Mouse (Mus musculus) induced T-regulatory cell, adult 2 months (primary cell): Measurements from ENCODE around the gene Bag6.

Experiments used
- DNase-seq: peaks from one replicate; pipeline ENCODE4 v3.0.0-alpha.2; 2012; ENCODE audit warnings: low read depth

The Bag6 gene

GRCm38 (mm10) chr17:35134801-35135590, at the start of gene Bag6:
Bag6 (plus strand) TSS chr17:35135178.
- DNase-seq: peak; percentile 98

GRCm38 (mm10) chr17:35085208-35085865, 49.6 kb upstream of the Bag6 start, which contains the start of gene Ly6g6f:
Ly6g6f (minus strand) TSS chr17:35085610.
- DNase-seq: no peak

GRCm38 (mm10) chr17:35088151-35088550, 46.8 kb upstream of the Bag6 start:
- DNase-seq: peak; percentile 47

- DNase-seq: peak; percentile 96
These were observed 45.9 kb upstream of the Bag6 start, which contains the start of gene Abhd16a for GRCm38 (mm10) chr17:35088825-35089644. Abhd16a (plus strand) TSS chr17:35089263.

DNA sequence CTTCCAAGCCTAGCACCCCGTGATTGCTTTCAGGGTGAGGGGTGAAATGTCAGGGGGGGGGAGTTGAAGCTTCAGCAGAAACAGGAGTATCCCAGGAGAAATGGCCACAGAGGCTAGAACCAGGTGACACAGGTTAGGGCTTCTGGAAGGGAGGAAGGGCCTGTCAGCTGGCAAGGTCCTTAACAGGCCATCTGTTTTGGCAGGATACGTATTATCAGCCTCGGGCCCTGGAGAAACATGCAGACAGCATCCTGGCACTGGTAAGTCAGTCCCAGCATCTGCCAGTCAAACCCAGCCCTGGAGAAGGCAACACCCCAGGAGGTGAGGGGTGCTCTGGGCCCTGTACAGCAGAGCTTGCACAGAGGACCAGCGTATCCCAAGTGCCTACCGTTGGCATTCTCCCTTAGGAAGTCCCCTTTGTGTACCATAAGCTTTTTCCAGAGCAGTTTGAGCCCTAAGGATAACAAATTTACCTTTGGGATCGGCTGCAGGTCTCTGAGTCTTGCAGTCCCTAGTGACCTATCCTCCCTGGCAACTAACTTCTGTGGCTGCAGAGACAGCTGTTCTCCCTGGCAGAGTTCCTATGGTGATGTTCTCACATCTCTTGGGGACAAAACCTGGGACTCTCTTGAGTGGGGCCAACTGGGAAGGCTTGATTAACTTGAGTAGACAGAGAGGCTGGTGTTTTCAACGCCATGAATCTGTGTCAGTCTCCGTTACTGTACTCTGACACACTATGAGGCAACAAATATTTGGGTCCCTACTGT, 44.6 kb upstream of the Bag6 start:
- no peak for DNase-seq

DNA sequence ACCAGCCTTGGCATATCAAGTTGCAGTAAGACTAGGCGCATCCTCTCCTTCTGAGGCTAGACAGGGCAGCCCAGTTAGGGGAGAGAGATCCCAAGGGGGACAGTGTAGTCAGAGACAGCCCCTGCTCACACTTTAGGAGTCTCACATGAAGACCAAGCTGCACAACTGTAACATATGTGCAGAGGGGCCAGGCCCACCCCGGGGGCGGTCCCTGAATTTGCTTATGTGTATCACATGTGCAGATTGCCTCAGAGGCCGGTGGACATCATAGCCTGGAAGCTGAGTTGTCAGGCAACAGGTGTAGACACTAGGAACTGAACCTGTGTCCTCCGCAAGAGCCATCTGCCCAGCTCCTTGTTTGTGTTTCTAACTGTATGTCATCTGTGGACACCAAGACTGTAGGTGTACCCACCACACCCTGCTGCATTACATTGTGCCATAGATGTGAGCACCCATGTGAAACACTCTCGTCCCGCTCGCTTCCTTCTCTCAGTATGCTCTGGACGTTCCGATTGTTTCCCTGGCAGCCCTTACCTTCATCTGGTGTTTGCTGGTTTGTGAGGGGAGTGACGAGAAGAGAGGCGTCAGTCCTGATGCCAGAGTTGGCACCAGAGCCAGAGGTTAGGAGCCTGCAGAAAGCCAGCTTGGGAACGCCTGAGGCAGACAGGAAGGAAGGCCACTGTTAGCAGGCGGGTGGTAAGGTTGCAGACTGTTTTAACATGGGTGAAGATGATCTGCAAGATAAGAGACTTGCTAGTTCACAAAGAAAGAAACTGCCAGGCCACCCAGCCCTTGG, 42.4 kb upstream of the Bag6 start:
- no peak for DNase-seq

DNA sequence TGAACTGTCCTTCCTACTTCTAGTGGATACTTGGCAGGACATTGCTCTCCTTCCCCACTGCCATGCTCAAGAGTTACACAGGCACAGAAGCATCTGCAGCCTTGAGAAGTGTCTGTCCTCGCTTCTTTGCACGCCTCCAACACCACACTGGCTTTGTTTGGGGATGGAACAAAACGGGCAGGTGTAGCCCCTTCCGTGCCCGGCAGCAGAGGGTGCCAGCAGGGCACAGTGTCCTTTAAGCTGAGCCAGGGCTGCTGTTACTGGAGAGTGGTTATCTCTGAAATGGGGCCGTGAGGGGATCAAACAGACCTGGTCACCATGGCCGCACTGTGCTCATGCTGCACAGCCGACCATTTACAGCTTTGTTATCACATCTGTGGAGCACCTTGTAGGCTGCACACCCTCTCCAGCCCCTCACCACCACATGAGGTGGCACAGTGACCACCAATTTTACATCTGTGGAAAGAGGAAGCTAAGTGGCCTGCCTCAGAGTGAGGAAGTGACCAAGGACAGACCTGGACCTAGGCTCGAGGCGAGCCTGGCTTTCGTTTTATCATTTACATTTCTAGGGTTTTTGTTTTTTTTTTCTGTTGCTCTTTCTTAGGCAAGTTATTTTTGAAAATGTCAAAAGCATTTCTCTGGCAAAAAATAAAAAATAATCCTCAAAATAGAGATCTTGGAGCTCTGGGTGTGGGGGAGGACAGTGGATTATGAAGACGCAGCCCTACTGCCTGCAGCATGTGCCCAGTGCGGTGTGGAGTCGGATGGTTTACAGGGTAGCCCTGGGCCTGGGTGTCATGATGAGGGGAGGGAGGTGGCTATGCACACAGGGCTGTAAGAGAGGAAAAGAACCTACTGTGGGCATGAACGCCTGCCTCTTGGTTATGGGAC, 40.3 kb upstream of the Bag6 start:
- DNase-seq: no peak

GRCm38 (mm10) chr17:35096597-35096996, 38.4 kb upstream of the Bag6 start:
- no peak for DNase-seq

DNA sequence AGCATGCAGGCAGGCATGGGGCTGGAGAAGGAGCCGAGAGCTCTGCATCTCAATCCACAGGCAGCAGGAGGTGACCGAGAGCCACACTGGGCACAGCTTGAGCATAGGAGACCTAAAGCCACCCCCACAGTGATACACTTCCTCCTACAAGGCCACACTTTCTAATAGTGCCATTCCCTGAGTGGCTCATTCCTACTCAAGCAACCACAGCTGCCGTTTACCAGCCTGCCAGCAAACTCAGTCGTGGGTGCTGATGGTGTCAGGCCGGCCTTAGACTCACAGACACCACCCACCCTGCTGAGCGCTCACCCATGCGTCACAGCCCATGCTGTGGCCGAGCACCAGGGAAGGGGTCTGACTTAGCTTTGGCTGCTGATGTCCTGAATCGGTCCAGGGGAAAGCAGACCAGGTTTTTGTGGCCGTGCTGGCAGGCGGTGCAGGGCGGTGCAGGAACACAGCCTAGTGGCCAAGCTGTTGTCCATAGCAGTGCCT, 37.8 kb upstream of the Bag6 start:
- DNase-seq: no peak

DNA sequence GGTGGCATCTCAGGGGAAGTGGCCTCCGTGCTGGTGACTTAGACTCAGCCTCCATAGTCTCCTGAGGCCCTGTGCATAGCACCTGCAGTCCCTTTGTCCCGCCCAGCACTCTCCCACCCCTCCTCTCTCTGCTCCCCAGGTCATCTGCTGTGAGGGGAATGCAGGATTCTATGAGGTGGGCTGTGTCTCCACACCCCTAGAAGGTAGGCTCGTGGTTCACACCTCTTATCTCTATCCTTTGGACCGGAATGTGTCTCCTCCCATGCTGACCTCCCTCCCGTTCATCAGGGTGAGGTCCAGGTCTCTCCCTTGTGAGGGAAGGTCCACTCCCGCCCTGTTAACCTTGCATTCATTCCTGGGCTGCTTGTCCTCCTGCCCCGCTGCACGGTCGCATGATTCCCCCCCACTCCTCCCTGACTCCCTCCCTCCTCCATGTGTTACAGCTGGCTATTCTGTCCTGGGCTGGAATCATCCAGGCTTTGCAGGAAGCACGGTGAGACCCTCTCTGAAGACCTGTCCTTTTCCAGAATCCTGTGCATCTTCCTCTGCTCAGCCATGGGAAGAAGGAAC, 34.7 kb upstream of the Bag6 start:
- DNase-seq: no peak

GRCm38 (mm10) chr17:35101161-35101560, 33.8 kb upstream of the Bag6 start:
- no peak for DNase-seq

DNA sequence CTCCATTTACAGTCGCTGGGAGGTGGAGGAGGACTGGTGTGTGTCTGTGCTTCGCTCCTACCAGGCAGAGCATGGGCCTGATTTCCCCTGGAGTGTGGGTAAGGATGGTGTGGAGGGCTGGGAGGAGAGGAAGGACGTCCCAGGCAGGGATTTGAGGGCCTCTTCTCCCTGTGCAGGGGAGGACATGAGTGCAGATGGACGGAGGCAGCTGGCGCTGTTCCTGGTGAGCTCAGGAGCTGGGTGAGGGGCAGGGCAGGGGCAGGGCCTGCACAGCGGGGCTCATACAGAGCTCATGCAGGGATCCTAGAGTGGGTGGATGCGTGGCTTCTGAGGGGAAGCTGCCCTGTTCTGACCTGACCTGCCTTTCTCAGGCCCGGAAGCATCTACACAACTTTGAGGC, 32.7 kb upstream of the Bag6 start:
- no peak for DNase-seq

- no peak for DNase-seq
These were observed 31.7 kb upstream of the Bag6 start for GRCm38 (mm10) chr17:35103221-35103690.

- DNase-seq: no peak
These were observed 30.9 kb upstream of the Bag6 start for GRCm38 (mm10) chr17:35104079-35104478.

DNA sequence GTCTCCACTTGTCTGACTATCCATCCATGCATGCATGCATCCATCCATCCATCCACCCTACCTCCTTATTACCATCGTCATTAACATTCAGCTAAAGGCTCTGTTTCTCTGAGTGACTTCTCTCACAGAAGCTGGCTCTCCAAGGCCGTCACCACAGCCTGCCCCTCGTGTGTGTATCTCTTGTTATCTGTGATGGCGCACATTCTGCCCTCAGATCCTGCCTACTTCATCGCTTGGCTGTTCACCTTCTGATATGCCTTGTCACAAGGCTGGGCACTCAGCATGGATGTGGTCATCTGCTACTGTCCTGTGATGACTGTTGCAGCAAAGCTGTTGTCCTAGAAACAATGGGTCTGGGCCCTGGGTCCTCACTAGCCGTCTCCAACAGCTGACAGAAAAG, 30.2 kb upstream of the Bag6 start:
- no peak for DNase-seq

GRCm38 (mm10) chr17:35105740-35106389, 29.1 kb upstream of the Bag6 start:
- DNase-seq: peak; percentile 55

DNA sequence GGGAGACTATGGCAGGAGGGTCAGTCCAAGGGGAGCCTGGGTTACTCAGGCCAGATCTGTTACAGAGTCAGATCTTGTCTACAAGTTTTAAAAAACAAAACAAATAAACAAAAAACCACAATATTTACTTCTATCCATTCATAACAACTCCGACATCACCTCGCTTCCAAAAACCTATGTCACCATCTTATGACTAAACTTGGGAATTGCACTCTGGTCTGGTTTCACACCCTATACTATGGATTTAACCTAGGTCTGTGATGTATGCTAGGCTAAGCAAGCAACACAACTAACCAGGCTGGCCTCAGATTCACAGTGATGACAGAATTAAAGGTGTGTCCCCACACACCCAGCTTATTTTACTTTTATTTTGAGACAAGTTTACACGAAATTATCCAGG, 28.5 kb upstream of the Bag6 start:
- DNase-seq: no peak

DNA sequence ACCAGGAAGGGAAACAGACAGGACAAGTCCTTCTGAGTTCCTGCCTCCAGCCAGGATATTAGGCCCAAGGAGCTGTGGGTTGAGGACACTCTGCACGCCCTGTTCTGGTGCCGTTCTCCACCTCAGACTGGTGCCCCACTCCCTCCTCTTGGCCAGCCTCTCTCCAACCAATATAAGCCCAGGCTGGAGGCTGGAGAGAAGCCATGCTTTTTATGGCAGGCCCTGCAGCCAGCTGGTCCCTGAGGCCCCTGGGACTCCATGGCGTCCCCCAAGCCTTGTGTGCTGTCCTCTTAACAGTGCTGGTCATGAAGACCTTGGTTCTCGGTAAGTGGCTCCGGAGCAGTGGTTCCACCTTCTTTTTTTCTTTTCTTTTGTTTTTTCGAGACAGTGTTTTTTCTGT, 26.9 kb upstream of the Bag6 start, which contains the start of gene Ly6g5c:
TSS of gene Ly6g5c (plus strand) at position 183 of the 400 bp plus-strand sequence.
- no peak for DNase-seq

DNA sequence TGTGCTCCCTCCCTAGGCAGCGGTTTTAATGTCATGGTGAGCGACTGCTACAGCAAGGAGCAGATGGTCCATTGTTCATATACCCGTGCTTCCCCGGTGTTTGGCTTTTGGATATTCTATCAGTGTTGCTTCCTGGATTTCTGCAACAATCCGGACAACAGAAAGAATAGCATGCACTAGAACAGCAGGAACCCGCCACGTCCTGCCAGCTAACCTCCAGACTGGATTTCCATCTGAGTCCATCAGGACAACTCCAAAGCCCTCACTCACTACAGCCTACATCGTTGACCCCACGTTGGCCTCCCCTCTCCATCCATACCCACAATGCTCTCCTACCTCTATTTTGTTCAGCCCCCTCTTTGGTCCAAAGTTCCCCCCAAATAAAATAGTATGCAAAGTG, 23.2 kb upstream of the Bag6 start:
- DNase-seq: no peak
